Mouse (Mus musculus): ENCODE results near the gene Sirt6. TPM values are rescaled to one million over a fixed set of nuclear protein-coding genes. Genes with fewer than 3 reads are reported as not detected.
A peak's percentile ranks its signal among the peaks of the same experiment; 100 is the strongest.
"Not testable (repeated sequence)": the region's sequence is repeated elsewhere in the genome, so short reads cannot be mapped to it uniquely, and the experiment has no call there.

Gene Sirt6
- 52.8 and 54.1 TPM in 2 replicates for polyA plus RNA-seq (2016; fragmentation: Nextera tagmentation; extraction: Ambion mirVana)

DNA sequence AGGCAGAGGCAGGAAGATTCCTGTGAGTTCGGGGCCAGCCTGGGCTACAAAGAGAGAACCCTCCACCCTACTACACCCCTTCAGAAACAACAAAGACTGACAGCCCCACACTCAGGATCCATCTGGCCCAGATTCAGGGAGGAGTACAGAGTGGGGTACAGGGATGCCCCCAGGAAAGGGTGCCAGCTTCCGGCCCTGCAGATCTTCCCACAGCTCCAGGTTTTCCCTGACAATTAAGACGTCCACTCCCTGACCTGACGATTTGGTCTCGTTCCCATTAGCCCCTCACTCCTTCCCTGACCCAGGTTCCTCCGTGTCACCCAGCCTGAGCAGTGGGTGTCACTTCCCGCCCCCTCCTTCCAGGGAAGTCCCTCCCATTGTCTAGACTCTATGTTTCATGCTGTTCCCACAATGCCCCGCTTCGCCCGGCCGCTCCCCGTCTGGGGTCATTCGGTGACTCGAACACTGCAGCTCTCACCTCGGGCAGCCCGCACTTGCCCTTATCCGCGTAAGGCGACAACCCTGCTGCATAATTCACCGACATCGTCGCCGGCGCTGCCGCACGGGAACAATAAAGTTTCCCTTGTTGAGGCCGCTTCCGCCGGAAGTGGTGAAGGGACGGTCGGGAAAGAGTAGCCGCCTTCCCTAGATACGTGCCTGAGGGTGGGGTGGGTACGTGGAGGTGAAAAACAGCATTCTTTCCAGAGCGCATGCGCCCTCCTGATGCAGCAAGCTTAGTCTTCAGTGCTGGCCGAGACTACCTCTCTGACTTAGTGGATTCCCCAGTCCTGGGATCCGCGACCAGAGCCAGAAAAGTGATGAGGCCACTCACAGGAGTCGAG, at the start of gene Sirt6:
Gene Sirt6 (minus strand): TSS at position 804 of the 842 bp plus-strand sequence.
- peak; percentile 87 for ATAC-seq (ENCODE audit: low FRiP score, low read depth)
- Histone ChIP-seq H3K9ac (replicated peaks) (peak within 1 kb of the TSS; percentile 71), H3K27me3 (0 out of 2 replicates have a peak, but pooled peaks cover 16% of the 10 kb centered on the region), H3K27ac (replicated peaks) (peak within 1 kb of the TSS; percentile 85), H3K4me3 (peak within 1 kb of the TSS; percentile 65), H3K36me3 (peaks cover 34% of the 10 kb centered on the region), H3K4me1 (peaks cover 20% of the 10 kb centered on the region), H3K9me3 (no peaks in the 10 kb centered on the region), H3K4me2 (replicated peaks) (peak within 1 kb of the TSS; percentile 80)
- 6% methylated on average over 40 of the region's 40 CpGs for WGBS

DNA sequence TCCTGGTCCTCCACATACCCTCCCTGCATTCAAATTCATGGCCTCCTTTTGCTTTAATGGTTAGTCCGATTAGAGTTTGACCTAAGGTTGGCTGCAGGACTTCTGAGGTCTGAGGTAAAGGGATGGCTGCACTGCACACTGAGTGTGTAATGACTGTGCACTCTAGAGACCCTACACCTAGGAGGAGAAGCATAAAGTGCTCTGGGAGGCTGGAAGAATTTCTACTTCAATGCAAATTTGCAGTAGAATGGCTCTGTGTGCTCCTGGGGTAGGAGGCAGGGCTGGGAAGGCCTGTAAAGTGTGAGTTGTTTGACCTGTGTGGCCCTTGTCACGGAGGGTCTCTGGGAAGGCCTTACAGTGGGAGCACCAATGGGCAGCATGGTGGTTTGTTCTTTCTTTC, 28.6 kb upstream of the Sirt6 start:
- Histone ChIP-seq H3K4me1 (no peaks in the 10 kb centered on the region), H3K4me2 (replicated peaks) (no peak overlapping the region), H3K36me3 (peaks cover 52% of the 10 kb centered on the region), H3K9ac (replicated peaks) (no peak overlapping the region), H3K27me3 (no peaks in the 10 kb centered on the region), H3K27ac (replicated peaks) (no peak overlapping the region), H3K4me3 (no peak overlapping the region), H3K9me3 (peaks cover 60% of the 10 kb centered on the region)
- ATAC-seq (ENCODE audit: low FRiP score, low read depth) = no peak
- 91% methylated on average over 2 of the region's 2 CpGs for WGBS

DNA sequence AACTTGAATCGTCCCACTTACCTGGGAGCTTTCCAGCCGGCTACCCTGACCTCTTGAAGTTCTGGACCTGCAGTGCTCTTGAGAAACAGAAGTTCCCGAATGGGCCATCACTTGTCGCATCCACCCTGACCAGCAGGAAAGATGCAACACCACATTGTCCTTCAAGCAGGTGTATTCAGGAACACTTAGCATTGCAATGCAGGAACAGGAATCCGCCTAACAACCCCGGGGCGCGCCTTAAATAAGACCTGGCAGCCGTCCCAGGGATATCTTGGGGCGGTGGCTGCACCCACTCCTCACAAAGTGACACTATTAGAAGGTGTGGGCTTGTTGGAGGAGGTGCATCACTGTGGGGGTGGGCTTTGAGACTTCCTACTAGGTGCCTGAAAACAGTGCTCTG, 27.6 kb upstream of the Sirt6 start:
- H3K27me3 ChIP-seq = no peaks in the 10 kb centered on the region
- WGBS = 98% methylated on average over 10 of the region's 10 CpGs
- no peaks in the 10 kb centered on the region for H3K4me1 ChIP-seq
- H3K4me2 ChIP-seq (replicated peaks) = no peak overlapping the region
- H3K27ac ChIP-seq (replicated peaks) = no peak overlapping the region
- ATAC-seq (ENCODE audit: low FRiP score, low read depth) = no peak
- H3K36me3 ChIP-seq = peaks cover 58% of the 10 kb centered on the region
- H3K9ac ChIP-seq (replicated peaks) = no peak overlapping the region
- peaks cover 61% of the 10 kb centered on the region for H3K9me3 ChIP-seq
- H3K4me3 ChIP-seq = no peak overlapping the region

DNA sequence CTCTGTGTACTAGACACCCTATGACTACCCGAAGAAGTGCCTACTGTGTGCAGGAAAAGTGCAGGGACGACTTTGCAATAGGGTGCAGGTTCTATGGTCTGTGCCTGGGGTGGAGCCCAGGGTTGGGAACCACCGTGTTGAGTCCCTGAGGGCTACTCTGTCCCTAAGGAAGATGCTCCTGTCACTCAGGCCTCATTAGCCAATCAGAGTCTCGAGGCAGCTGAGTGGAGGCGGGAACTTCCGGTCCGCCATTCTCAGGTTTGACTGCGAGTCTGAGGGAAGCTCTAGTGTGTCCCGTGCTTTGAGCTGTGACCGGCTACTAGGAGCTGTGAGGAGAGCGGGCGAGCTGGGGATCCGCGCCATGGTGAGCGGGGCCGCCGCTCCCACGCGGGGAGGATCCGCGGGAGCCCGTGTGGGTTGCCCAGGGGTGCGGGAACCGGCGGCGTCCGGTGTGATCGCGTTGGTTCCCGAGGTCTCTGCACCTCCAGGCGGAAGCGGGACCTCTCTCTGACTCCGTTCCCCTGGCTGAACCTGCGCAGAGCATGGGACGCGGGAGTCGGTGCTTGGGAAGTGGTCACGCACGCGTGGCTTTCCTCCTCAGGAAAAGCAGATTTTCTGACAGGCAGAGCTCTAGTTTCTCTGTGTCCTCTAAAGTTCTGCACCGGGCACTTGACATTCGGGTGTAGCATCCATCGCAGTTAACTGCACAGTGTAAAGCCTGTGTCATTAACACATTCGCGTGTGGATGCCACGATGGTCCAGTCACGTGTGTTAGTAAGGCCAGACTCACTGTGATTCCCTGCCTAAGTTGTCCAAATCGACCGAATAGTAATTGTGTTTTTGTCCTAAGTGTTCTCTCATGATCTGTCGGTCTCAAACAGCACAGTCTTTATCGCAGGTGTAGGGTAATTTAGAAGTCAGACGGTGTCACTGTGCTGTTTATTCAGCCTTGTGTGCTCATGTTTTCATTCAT, 21.5 kb upstream of the Sirt6 start, which contains the start of gene Gm10778:
Gene Gm10778 (plus strand): TSS at position 257 of the 973 bp plus-strand sequence.
- WGBS = 5% methylated on average over 31 of the region's 52 CpGs
- peak within 1 kb of the TSS; percentile 67 for H3K9ac ChIP-seq (replicated peaks)
- H3K27ac ChIP-seq (replicated peaks) = peak within 1 kb of the TSS; percentile 81
- ATAC-seq (ENCODE audit: low FRiP score, low read depth) = peak; percentile 97
- H3K4me3 ChIP-seq = peak within 1 kb of the TSS; percentile 59
- H3K4me1 ChIP-seq, H3K27me3 ChIP-seq: not testable (repeated sequence)
- H3K9me3 ChIP-seq = peaks cover 14% of the 10 kb centered on the region; the same call in 1 of the 2 replicates
- H3K4me2 ChIP-seq (replicated peaks) = peak within 1 kb of the TSS; percentile 63
- peaks cover 23% of the 10 kb centered on the region for H3K36me3 ChIP-seq

DNA sequence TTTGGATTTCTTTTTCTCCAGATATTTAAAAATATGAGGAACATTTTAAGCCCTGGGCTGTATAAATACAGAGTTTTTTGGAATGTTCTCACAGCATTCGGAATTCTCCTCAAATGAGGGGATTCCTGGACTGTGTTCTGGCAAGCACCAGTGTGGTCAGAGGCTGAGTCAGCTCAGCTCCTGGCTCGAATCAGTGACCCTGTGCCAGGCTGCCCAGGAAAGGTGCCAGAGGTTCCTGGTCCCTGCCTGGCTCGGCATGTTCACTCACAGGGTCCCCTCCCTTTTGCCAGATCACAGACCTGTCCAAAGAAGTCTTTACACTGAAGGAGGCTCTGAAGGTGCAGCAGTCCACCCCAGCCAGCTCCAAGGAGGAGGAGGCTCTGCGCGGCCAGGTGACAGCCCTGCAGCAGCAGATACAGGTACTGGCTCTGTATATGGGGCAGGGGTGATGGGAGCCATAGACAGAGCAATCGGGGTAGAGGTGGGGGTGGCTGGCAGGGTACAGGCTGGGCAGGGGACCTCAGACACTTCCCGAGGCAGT, 18.5 kb upstream of the Sirt6 start:
- Histone ChIP-seq H3K9ac (replicated peaks) (no peak overlapping the region), H3K4me2 (replicated peaks) (no peak overlapping the region), H3K4me3 (no peak overlapping the region), H3K27me3 (peaks cover 8% of the 10 kb centered on the region), H3K36me3 (peaks cover 6% of the 10 kb centered on the region; the same call in 1 of the 2 replicates), H3K27ac (replicated peaks) (no peak overlapping the region), H3K4me1 (peaks cover 24% of the 10 kb centered on the region), H3K9me3 (0 out of 2 replicates have a peak, but pooled peaks cover 5% of the 10 kb centered on the region)
- no peak for ATAC-seq (ENCODE audit: low FRiP score, low read depth)
- 80% methylated on average over 7 of the region's 7 CpGs for WGBS

GRCm38 (mm10) chr10:81645391-81645790, 17.8 kb upstream of the Sirt6 start:
- Histone ChIP-seq H3K4me3 (no peak overlapping the region), H3K27ac (replicated peaks) (no peak overlapping the region), H3K36me3 (0 out of 2 replicates have a peak, but pooled peaks cover under 1% of the 10 kb centered on the region), H3K4me2 (replicated peaks) (no peak overlapping the region), H3K4me1 (peaks cover 24% of the 10 kb centered on the region), H3K9ac (replicated peaks) (no peak overlapping the region), H3K9me3 (no peaks in the 10 kb centered on the region), H3K27me3 (peaks cover 8% of the 10 kb centered on the region)
- WGBS = 86% methylated on average over 4 of the region's 4 CpGs
- no peak for ATAC-seq (ENCODE audit: low FRiP score, low read depth)

- Histone ChIP-seq H3K36me3 (no peaks in the 10 kb centered on the region), H3K4me2 (replicated peaks) (no peak overlapping the region), H3K9ac (replicated peaks) (no peak overlapping the region), H3K9me3 (no peaks in the 10 kb centered on the region), H3K27me3 (peaks cover 8% of the 10 kb centered on the region), H3K27ac (replicated peaks) (no peak overlapping the region), H3K4me1 (peaks cover 24% of the 10 kb centered on the region), H3K4me3 (no peak overlapping the region)
- WGBS = 91% methylated on average over 18 of the region's 18 CpGs
- ATAC-seq (ENCODE audit: low FRiP score, low read depth) = no peak
Measured at GRCm38 (mm10) chr10:81644716-81645115, 17.1 kb upstream of the Sirt6 start.

- no peaks in the 10 kb centered on the region for H3K36me3 ChIP-seq
- no peaks in the 10 kb centered on the region for H3K9me3 ChIP-seq
- H3K4me2 ChIP-seq (replicated peaks) = peak overlapping the region; percentile 89
- peaks cover 8% of the 10 kb centered on the region for H3K27me3 ChIP-seq
- peak; percentile 5; the same call in 1 of the 2 replicates for ATAC-seq (ENCODE audit: low FRiP score, low read depth)
- peaks cover 24% of the 10 kb centered on the region for H3K4me1 ChIP-seq
- peak overlapping the region; percentile 88; the same call in 1 of the 2 replicates for H3K9ac ChIP-seq (replicated peaks)
- H3K4me3 ChIP-seq = peak overlapping the region; percentile 71
- 68% methylated on average over 2 of the region's 2 CpGs for WGBS
- peak overlapping the region; percentile 97 for H3K27ac ChIP-seq (replicated peaks)
Measured at GRCm38 (mm10) chr10:81644162-81644561, 16.6 kb upstream of the Sirt6 start.

GRCm38 (mm10) chr10:81643449-81644055, 16.0 kb upstream of the Sirt6 start:
- peak overlapping the region; percentile 71 for H3K4me3 ChIP-seq
- peak overlapping the region; percentile 89 for H3K4me2 ChIP-seq (replicated peaks)
- H3K27ac ChIP-seq (replicated peaks) = peak overlapping the region; percentile 97
- no peaks in the 10 kb centered on the region for H3K9me3 ChIP-seq
- H3K4me1 ChIP-seq = peaks cover 24% of the 10 kb centered on the region
- H3K9ac ChIP-seq (replicated peaks) = peak overlapping the region; percentile 88
- peak; percentile 89 for ATAC-seq (ENCODE audit: low FRiP score, low read depth)
- WGBS = under 1% methylated on average over 70 of the region's 75 CpGs
- H3K27me3 ChIP-seq = peaks cover 8% of the 10 kb centered on the region
- no peaks in the 10 kb centered on the region for H3K36me3 ChIP-seq

DNA sequence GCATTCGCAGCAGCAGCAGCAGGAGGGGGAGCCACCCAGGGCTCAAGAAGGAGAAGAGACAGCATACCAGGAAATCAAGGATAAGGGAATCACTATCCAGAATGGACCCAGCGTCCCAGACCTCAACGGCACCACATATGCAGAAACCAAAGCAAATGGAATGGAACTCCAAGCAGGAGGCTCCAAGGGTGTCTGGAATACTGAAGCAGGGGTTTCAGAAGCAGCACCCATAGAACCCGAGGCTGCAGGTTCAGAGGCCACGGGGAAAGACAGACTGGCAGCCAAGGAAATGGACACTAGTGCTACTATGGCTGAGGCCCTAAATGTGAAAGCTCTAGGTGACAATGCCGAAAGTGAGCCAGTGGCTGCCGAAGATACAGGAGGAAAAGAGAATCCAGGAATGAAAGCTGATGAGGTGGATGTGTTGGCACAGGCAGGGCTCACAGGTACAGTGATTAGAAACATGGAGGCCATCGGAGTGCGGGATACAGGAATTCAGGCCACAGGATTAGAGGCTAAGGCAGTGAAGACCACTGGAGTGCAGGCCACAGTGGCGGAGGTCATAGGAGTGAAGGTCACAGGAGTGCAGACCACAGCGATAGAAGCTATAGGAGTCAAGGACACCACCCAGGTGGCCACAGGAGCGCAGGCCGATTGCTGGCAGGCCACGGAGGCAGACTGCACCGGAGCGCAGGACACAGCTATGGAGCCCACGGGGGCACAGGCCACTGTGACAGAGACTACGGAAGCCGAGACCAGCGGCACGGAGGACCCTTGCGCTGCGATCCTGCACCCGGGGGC, 15.3 kb upstream of the Sirt6 start:
- Histone ChIP-seq H3K27me3 (peaks cover 8% of the 10 kb centered on the region), H3K36me3 (no peaks in the 10 kb centered on the region), H3K4me3 (peak overlapping the region; percentile 71), H3K4me2 (replicated peaks) (peak overlapping the region; percentile 89), H3K9ac (replicated peaks) (peak overlapping the region; percentile 88), H3K27ac (replicated peaks) (peak overlapping the region; percentile 97), H3K4me1 (peaks cover 24% of the 10 kb centered on the region), H3K9me3 (no peaks in the 10 kb centered on the region)
- ATAC-seq (ENCODE audit: low FRiP score, low read depth) = no peak
- whole genome bisulfite sequencing = 21% methylated on average over 24 of the region's 24 CpGs
